Mouse (Mus musculus) limb, embryonic 14.5 days (tissue): ENCODE measurements around the gene D5Ertd579e. TPM values are rescaled to one million over a fixed set of nuclear protein-coding genes. Genes with fewer than 3 reads are reported as not detected.

Experiments
- ATAC-seq: fragments of 200-750 bp; cut with Nextera tagmentation; 2 replicates; pipeline ENCODE4 v1.8.0; 2017; ENCODE audit warnings: low read depth, moderate number of reproducible peaks, moderate TSS enrichment; ENCODE audit not compliant: low FRiP score
- DNase-seq: peaks from one replicate; pipeline ENCODE4 v3.0.0-alpha.2; 2015; ENCODE audit warnings: low spot score
- H3K27ac ChIP-seq: fragments of 300-500 bp; sonication (generic); replicated peaks from 2 replicates; pipeline ENCODE4 v1.5.1; 2014; ENCODE audit warnings: low read depth, mild to moderate bottlenecking, low read length, moderate library complexity, mixed read lengths
- H3K27me3 ChIP-seq: fragments of 300-500 bp; sonication (generic); 2 replicates; pipeline ENCODE4 v1.6.1; 2014; ENCODE audit warnings: low read length, mixed read lengths; ENCODE audit not compliant: control insufficient read depth, insufficient read depth
- H3K36me3 ChIP-seq: fragments of 300-500 bp; sonication (generic); 2 replicates; pipeline ENCODE4 v1.6.1; 2014; ENCODE audit warnings: mild to moderate bottlenecking, low read length, moderate library complexity, mixed read lengths; ENCODE audit not compliant: control insufficient read depth, insufficient read depth
- H3K4me1 ChIP-seq: fragments of 300-500 bp; sonication (generic); 2 replicates; pipeline ENCODE4 v1.6.1; 2014; ENCODE audit warnings: antibody characterized with exemption, low read length, mixed read lengths; ENCODE audit not compliant: control insufficient read depth, insufficient read depth
- H3K4me2 ChIP-seq: fragments of 300-500 bp; sonication (generic); replicated peaks from 2 replicates; pipeline ENCODE4 v1.6.1; 2014; ENCODE audit warnings: low read depth, mild to moderate bottlenecking, low read length, moderate library complexity; ENCODE audit not compliant: severe bottlenecking
- H3K4me3 ChIP-seq: fragments of 300-500 bp; sonication (generic); replicated peaks from 2 replicates; pipeline ENCODE4 v1.5.1; 2014; ENCODE audit warnings: low read length
- H3K9ac ChIP-seq: fragments of 300-500 bp; sonication (generic); 2 replicates; pipeline ENCODE4 v1.6.1; 2014; ENCODE audit warnings: mild to moderate bottlenecking, low read depth, low read length, moderate library complexity; ENCODE audit not compliant: severe bottlenecking
- H3K9me3 ChIP-seq: fragments of 300-500 bp; sonication (generic); 2 replicates; pipeline ENCODE4 v1.6.1; 2016; ENCODE audit warnings: low read length; ENCODE audit not compliant: control insufficient read depth
- POLR2A ChIP-seq: fragments of 200-500 bp; IDR thresholded peaks from 2 replicates; pipeline ENCODE4 v1.8.0; 2012; ENCODE audit warnings: inconsistent platforms, mild to moderate bottlenecking, moderate library complexity, borderline replicate concordance; ENCODE audit not compliant: insufficient read depth, insufficient read length; ENCODE audit errors: extremely low read depth
- WGBS: fragments of 180-500 bp; shearing (Covaris S2); extraction: QIAGEN DNeasy Blood & Tissue Kit; methylation state at CpG from one replicate; pipeline ENCODE4 v1.1.7; 2014; 5-methylcytosine and 5-hydroxymethylcytosine counted together
- polyA plus RNA-seq, 2 experiments: library from polyadenylated mRNA; depleted of rRNA in 1 of 2; stranded (reverse) in 1 of 2; unstranded in 1 of 2; fragments of >200 nt; fragmentation: Nextera tagmentation in 1 of 2; extraction: Ambion mirVana in 1 of 2; gene quantifications; 2 replicates each; pipeline versions ENCODE4 v1.2.1 to v1.2.3; 2012 to 2014

D5Ertd579e gene
- polyA plus RNA-seq, 2 experiments: 20.8 to 21.6 TPM

DNA sequence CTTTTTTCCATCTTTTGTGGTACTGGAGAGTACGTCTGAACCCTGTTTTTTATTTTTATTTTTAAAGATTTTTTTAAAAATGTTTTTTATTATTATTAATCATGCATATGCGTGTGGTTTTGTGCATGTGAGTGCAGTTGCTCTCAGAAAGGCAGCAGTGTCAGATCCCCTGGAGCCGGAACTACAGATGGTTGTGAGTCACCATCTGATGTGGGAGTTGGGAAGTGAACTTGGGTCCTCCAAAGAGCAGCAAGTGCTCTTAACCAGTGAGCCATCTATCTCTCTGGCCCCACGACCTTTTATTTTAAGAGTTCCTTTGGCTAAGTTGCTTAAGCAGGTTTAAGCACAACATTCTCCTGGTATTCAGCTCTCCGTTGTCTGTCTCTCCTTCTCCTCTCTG, 99.6 kb downstream of the D5Ertd579e start:
- no peaks in the 10 kb centered on the region for H3K27me3 ChIP-seq
- no peak overlapping the region for H3K4me3 ChIP-seq
- H3K36me3 ChIP-seq: peaks cover 22% of the 10 kb centered on the region
- WGBS: 68% methylated on average over 5 of the region's 5 CpGs
- no peak overlapping the region for H3K9ac ChIP-seq
- H3K4me1 ChIP-seq: no peaks in the 10 kb centered on the region
- TF ChIP-seq POLR2A: no peak
- no peak for DNase-seq
- no peak for ATAC-seq
- H3K27ac ChIP-seq: no peak overlapping the region
- H3K4me2 ChIP-seq: no peak overlapping the region
- H3K9me3 ChIP-seq: no peaks in the 10 kb centered on the region

DNA sequence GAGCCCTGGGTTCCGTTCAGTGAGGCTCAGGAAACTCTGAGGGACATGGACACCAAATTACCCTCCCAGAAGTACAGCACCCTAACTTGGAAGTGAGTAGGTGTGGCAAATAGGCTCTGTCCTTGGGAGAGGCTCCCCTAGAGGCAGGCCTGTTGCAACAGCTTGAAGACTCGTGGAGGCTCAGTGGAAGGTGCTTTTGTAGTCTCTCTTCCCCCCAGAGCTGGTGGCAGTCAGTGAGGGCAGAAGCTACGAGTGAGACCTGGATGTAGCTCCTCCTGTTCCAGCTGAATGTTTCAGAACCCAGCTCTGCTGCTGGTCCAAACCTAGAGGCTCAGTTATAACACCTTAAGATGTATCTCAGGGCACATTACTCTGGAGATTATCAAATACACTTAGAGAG, 100.7 kb downstream of the D5Ertd579e start:
- H3K36me3 ChIP-seq: peaks cover 13% of the 10 kb centered on the region; the same call in 1 of the 2 replicates
- TF ChIP-seq POLR2A: no peak
- H3K4me1 ChIP-seq: no peaks in the 10 kb centered on the region
- H3K27ac ChIP-seq: no peak overlapping the region
- WGBS: 17% methylated on average over 3 of the region's 3 CpGs
- no peaks in the 10 kb centered on the region for H3K27me3 ChIP-seq
- no peak overlapping the region for H3K4me3 ChIP-seq
- H3K9ac ChIP-seq: no peak overlapping the region
- no peak overlapping the region for H3K4me2 ChIP-seq
- ATAC-seq: no peak
- DNase-seq: no peak
- no peaks in the 10 kb centered on the region for H3K9me3 ChIP-seq

DNA sequence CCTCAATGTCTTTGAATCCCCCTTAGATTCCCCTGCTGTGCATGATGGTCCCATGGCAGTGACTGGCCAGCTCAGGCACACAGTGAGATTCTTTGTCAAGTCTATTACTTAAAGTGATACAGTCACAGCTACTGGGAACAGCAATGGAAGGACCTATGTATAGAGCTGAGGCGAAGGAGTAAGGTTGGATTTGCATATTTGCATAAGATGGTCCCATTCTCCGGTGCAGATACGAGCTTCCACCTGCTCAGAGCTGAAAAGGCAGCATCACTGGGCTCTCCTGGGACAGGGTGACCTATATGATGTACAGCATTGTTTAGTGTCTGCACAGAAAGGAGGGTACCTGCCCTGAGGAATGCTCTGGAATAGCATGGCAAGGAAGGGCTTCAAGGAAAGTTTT, 101.5 kb downstream of the D5Ertd579e start:
- Histone ChIP-seq H3K9ac (no peak overlapping the region), H3K9me3 (no peaks in the 10 kb centered on the region), H3K4me3 (no peak overlapping the region), H3K4me2 (no peak overlapping the region), H3K4me1 (no peaks in the 10 kb centered on the region), H3K36me3 (peaks cover 6% of the 10 kb centered on the region; the same call in 1 of the 2 replicates), H3K27ac (no peak overlapping the region), H3K27me3 (no peaks in the 10 kb centered on the region)
- DNase-seq (no peak), ATAC-seq (no peak)
- 75% methylated on average over 3 of the region's 3 CpGs for WGBS
- TF ChIP-seq POLR2A: no peak

DNA sequence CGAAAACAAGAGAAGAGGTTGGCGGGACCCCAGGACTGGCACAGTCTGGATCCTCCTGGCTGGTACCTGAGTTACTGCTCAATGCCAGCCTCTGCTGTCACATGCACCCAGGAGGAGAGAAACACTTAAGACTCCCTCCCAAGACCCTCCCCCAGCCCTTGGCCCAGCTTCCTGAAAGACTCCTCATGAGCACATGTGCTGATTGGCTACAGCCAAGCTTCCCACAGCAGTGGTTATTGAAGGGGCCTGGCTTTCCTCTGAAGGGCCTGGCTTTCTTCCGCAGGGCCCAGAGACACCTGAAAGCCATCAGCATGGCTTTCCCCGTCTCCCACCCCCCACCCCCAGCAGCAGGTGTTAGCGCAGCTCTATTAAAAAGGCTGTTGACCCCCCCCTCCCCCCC, 102.6 kb downstream of the D5Ertd579e start, which contains the start of gene Tbc1d14:
Gene Tbc1d14, minus strand, starts transcription at position 101 of the 400 bp plus-strand sequence.
- TF ChIP-seq POLR2A: no peak
- WGBS: 63% methylated on average over 5 of the region's 5 CpGs
- no peak within 1 kb of the TSS for H3K4me2 ChIP-seq
- H3K9ac ChIP-seq: no peak within 1 kb of the TSS
- ATAC-seq (no peak), DNase-seq (no peak)
- no peaks in the 10 kb centered on the region for H3K9me3 ChIP-seq
- H3K27ac ChIP-seq: no peak within 1 kb of the TSS
- H3K36me3 ChIP-seq: no peaks in the 10 kb centered on the region
- no peaks in the 10 kb centered on the region for H3K4me1 ChIP-seq
- no peak within 1 kb of the TSS for H3K4me3 ChIP-seq
- H3K27me3 ChIP-seq: no peaks in the 10 kb centered on the region

DNA sequence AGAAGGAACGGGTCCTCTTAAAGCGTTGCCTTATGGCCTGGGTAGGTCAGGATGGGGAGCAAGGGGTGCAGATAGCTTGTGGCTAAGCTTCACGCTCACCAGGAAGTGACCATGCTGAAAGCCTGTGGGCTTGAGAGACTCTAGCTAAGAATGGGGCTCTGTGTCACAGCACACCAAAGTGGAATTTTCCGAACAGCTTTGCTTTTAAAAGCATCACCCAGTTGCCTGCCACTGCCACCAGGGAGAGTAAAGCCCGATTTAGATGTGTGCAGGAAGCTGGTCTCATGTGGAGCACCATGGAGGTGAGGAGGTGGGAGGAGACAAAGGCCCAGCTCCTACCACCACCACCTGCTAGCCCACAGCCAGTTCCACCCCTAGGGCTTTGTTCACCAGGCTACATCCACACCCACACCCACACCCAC, 105.3 kb downstream of the D5Ertd579e start:
- Histone ChIP-seq H3K9ac (no peak overlapping the region), H3K4me2 (no peak overlapping the region), H3K9me3 (no peaks in the 10 kb centered on the region), H3K27me3 (no peaks in the 10 kb centered on the region), H3K4me3 (no peak overlapping the region), H3K27ac (no peak overlapping the region), H3K36me3 (no peaks in the 10 kb centered on the region), H3K4me1 (no peaks in the 10 kb centered on the region)
- no peak for ATAC-seq
- 75% methylated on average over 5 of the region's 5 CpGs for WGBS
- DNase-seq: no peak
- TF ChIP-seq POLR2A: no peak

DNA sequence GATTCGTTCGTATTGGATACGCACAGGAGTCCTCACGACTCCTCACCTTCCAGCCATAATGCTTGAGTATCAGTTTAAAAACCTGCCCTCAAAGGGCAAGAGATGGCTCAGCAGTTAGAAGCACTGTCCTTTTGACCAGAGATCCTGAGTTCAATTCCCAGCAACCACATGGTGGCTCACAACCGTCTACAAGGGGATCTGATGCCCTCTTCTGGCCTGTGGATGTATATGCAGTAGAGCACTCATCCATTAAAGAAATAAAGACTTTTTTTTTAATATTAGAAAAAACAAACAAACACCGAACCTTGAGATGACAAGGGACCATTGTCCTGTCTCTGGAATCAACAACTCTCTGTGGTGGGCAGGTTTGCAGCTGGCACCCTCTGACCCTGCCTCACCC, 111.5 kb downstream of the D5Ertd579e start:
- DNase-seq: no peak
- no peak overlapping the region for H3K27ac ChIP-seq
- no peak for ATAC-seq
- 69% methylated on average over 6 of the region's 6 CpGs for WGBS
- H3K4me1 ChIP-seq: no peaks in the 10 kb centered on the region; the same call in 1 of the 2 replicates
- H3K4me3 ChIP-seq: no peak overlapping the region
- no peaks in the 10 kb centered on the region for H3K36me3 ChIP-seq
- no peak overlapping the region for H3K9ac ChIP-seq
- no peaks in the 10 kb centered on the region for H3K9me3 ChIP-seq
- TF ChIP-seq POLR2A: no peak
- H3K27me3 ChIP-seq: no peaks in the 10 kb centered on the region
- no peak overlapping the region for H3K4me2 ChIP-seq
